Mouse (Mus musculus): ENCODE data around the gene Eif3f.

Gene Eif3f

DNA sequence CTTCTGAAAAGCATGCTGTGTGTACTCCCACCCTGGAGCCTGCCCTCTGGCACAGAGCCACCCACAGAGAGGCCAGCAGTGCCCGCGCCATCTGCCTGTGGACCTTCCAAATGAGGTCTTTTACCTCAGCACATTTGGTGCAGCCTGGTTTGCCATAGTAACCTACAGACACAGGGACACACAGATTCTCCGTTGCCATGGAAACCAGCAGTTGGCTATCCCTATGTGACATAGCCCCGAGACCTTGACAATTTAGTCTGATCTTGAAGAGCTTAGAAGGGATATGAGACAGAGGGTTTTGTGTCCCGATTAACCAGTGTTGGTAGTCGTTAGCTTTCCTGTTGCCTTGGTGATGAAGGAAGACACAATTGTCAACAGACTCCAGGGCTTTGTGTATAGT lies 38.1 kb downstream of the Eif3f start:
- peak; percentile 82 for DNase-seq

DNA sequence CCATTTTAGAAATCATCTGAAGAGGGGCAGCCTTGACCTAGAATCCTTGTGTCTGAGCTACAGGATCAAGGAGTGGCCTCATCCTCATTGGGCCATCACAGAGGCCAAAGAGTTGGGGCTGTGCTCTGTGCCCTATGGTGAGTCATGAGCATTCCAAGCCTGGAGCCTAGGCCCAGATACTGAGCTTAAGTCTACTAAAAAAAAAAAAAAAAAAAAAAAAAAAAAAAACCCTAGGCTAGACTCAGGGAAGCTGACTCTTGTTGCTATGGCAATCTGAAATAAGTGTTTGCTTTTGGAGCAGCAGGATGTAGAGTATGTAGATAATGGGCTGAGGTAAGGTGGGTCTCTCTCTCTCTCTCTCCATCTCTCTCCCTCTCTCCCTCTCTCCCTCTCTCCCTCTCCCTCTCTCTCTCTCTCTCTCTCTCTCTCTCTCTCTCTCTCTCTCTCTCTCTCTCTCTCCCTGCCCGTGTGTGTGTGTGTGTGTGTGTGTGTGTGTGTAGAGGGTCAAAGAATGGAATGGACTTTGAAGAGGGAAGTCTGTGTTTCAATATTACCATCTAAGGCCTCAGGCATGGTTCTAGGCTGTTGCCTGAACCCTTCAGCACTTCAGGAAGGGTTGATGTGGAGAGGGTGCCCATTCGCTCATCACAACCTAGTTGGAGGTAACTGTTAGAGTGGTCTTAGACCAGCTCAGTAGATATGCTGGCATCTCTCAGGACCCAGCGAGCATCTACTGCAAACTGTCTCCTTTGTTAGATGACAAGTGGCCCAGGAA lies 51.9 kb downstream of the Eif3f start:
- no peak for DNase-seq

DNA sequence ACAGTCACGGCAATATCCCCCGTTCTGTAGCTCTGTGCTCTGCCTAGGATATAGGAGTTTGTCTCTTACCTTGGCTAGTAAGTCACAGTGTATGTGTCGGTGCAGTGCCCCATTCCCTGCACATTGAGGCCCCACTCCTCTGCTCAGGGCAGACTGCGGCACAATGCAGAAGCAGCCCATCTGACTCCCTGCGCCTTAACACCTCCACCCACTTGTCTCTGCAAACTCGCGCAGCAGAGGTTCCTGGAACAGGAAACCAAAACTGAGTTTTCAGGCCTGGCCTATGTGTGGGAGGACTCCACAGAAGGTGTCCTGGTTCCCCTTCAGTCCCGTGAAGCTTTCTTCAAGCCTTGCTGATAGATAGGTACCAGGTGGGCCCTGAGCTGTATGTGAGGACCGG lies 57.0 kb downstream of the Eif3f start:
- no peak for DNase-seq

Data from cerebellum, adult 9-11 months (tissue).